Mouse (Mus musculus) myocyte (in vitro differentiated cells): Measurements from ENCODE around the gene Sox18.

Experiments
- CEBPB ChIP-seq: IDR thresholded peaks from 2 replicates; pipeline ENCODE4 v1.6.1; 2011; ENCODE audit warnings: mild to moderate bottlenecking, moderate library complexity; ENCODE audit not compliant: poor library complexity, insufficient read depth, severe bottlenecking
- E2F4 ChIP-seq: IDR thresholded peaks from one replicate; pipeline ENCODE4 v1.6.1; 2011; ENCODE audit warnings: mild to moderate bottlenecking, control low read depth, moderate library complexity; ENCODE audit not compliant: insufficient read depth
- MAX ChIP-seq: IDR thresholded peaks from one replicate; pipeline ENCODE4 v1.6.1; 2011; ENCODE audit warnings: low read depth, mild to moderate bottlenecking, control low read depth
- MYOD1 ChIP-seq, 3 experiments: IDR thresholded peaks; one replicate each; pipeline ENCODE4 v1.6.1; 2011; ENCODE audit warnings: control low read depth in 2 of 3, low read depth in 2 of 3, mild to moderate bottlenecking in 2 of 3, moderate library complexity in 1 of 3; ENCODE audit not compliant: insufficient read length in 2 of 3, control insufficient read depth in 1 of 3
- POLR2A ChIP-seq: IDR thresholded peaks from one replicate; pipeline ENCODE4 v1.6.1; 2011; ENCODE audit warnings: low read depth, mild to moderate bottlenecking, control low read depth, moderate library complexity; ENCODE audit not compliant: insufficient read length
- REST ChIP-seq: IDR thresholded peaks from one replicate; pipeline ENCODE4 v1.6.1; 2011; ENCODE audit warnings: mild to moderate bottlenecking, control low read depth, moderate library complexity; ENCODE audit not compliant: insufficient read depth, insufficient read length
- TCF12 ChIP-seq: IDR thresholded peaks from one replicate; pipeline ENCODE4 v1.6.1; 2011; ENCODE audit warnings: mild to moderate bottlenecking, control low read depth; ENCODE audit not compliant: poor library complexity, insufficient read depth, severe bottlenecking
- USF1 ChIP-seq: IDR thresholded peaks from one replicate; pipeline ENCODE4 v1.6.1; 2011; ENCODE audit warnings: low read depth, mild to moderate bottlenecking, control low read depth, moderate library complexity

DNA sequence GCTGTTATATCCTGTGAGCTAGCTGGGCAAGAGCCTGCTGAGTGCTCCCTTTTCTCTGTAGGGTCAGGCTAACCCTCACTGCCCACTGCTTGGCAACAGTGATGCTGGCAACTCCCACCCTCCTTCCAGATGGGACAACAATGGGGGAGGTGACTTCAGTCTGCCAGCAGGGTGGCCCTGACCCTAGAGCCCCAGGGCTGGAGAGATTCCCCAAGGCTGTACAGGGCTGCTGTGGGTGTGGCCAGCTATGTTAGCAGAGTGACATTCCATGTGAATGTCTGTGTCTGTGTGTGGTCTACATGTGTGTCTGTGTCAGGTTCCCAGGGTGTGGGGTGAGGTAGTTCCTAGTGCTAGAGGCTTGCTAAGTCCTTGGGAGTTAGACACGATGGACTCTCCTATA is 2.1 kb upstream of the Sox18 start:
- TF ChIP-seq E2F4 (no peak), POLR2A (no peak), MYOD1 (IDR thresholded peaks at IDR 0.05; ENCODE audit: control insufficient read depth in 1 of 3, insufficient read length in 2 of 3, low read depth in 2 of 3) (no peak), REST (no peak), USF1 (no peak), MAX (no peak), TCF12 (no peak), CEBPB (no peak)
